Mouse (Mus musculus) ES-E14 (cell line): Measurements from ENCODE around the gene Ppp2r5a. TPM values are rescaled to one million over a fixed set of nuclear protein-coding genes. Genes with fewer than 3 reads are reported as not detected.

Source experiments
- DNase-seq: peaks from one replicate; pipeline ENCODE4 v3.0.0-alpha.2; 2013; ENCODE audit warnings: low read depth, low spot score
- H3K27ac ChIP-seq: 2 replicates; pipeline ENCODE4 v1.5.1; 2012; ENCODE audit warnings: low read depth, mild to moderate bottlenecking, low read length, moderate library complexity, mixed read lengths; ENCODE audit not compliant: poor library complexity, insufficient read depth, severe bottlenecking
- H3K36me3 ChIP-seq: 2 replicates; pipeline ENCODE4 v1.6.1; 2012; ENCODE audit warnings: mild to moderate bottlenecking, low read length, moderate library complexity, mixed read lengths; ENCODE audit not compliant: control insufficient read depth, poor library complexity, insufficient read depth, severe bottlenecking
- H3K4me1 ChIP-seq, 2 experiments: fragments of 150-350 bp in 1 of 2; sonication (generic) in 1 of 2; 2 replicates each; pipeline ENCODE4 v1.6.1; 2012; ENCODE audit warnings: low read length in 2 of 2, mild to moderate bottlenecking in 1 of 2, mixed read lengths in 1 of 2; ENCODE audit not compliant: control insufficient read depth in 2 of 2, insufficient read depth in 2 of 2, poor library complexity in 1 of 2
- H3K4me3 ChIP-seq, 2 experiments: fragments of 150-350 bp in 1 of 2; sonication (generic) in 1 of 2; 2 replicates each; pipeline ENCODE4 v1.5.1; 2012; ENCODE audit warnings: low read length in 2 of 2, low read depth in 1 of 2, mild to moderate bottlenecking in 1 of 2, mixed read lengths in 1 of 2; ENCODE audit not compliant: insufficient read depth in 1 of 2, poor library complexity in 1 of 2, severe bottlenecking in 1 of 2
- H3K9ac ChIP-seq: 2 replicates; pipeline ENCODE4 v1.6.1; 2012; ENCODE audit warnings: low read depth, mild to moderate bottlenecking, low read length, mixed read lengths; ENCODE audit not compliant: poor library complexity, insufficient read depth, severe bottlenecking
- H3K9me3 ChIP-seq: fragments of 150-350 bp; sonication (generic); 2 replicates; pipeline ENCODE4 v1.6.1; 2012; ENCODE audit warnings: low read depth, mild to moderate bottlenecking, low read length; ENCODE audit not compliant: control insufficient read depth, insufficient read depth
- CHD2 ChIP-seq: IDR thresholded peaks from 2 replicates; pipeline ENCODE4 v1.6.1; 2014; ENCODE audit warnings: mild to moderate bottlenecking, low read depth, low read length, inconsistent platforms
- HCFC1 ChIP-seq: IDR thresholded peaks from 2 replicates; pipeline ENCODE4 v1.6.1; 2012; ENCODE audit warnings: low read length, inconsistent platforms, borderline replicate concordance; ENCODE audit not compliant: insufficient read depth
- MAFK ChIP-seq: IDR thresholded peaks from 2 replicates; pipeline ENCODE4 v1.6.1; 2014; ENCODE audit warnings: mild to moderate bottlenecking, low read depth, low read length, inconsistent platforms; ENCODE audit not compliant: insufficient read depth
- ZC3H11A ChIP-seq: IDR thresholded peaks from 2 replicates; pipeline ENCODE4 v1.6.1; 2012; ENCODE audit warnings: low read depth, mild to moderate bottlenecking, inconsistent platforms, low read length, borderline replicate concordance
- ZNF384 ChIP-seq: IDR thresholded peaks from 2 replicates; pipeline ENCODE4 v1.6.1; 2012; ENCODE audit warnings: low read depth, low read length, inconsistent platforms
- in situ Hi-C, 2 experiments: fragments of 600-800 bp; cut with MboI; formaldehyde crosslinking; loops; one replicate each; pipeline ENCODE4 v1.15.1; 2025; ENCODE audit warnings: low sequenced_read_pairs in 2 of 2, inconsistent platforms in 1 of 2; ENCODE audit not compliant: unreplicated experiment in 2 of 2
- total RNA-seq: library from RNA; depleted of rRNA; stranded (reverse); fragments of 300-350 nt; gene quantifications from 2 replicates; pipeline ENCODE4 v1.2.3, GENCODE M21; 2012

Ppp2r5a gene
- total RNA-seq, 1 experiment: 47.3 TPM

GRCm38 (mm10) chr1:191396897-191397849 is 5.9 kb downstream of the Ppp2r5a start:
- Histone ChIP-seq H3K4me1 (peaks cover 0 to 2% of the 10 kb centered on the region in 2 experiments; a peak in 1 of 4 replicates), H3K36me3 (no peaks in the 10 kb centered on the region), H3K4me3 (peak overlapping the region; percentile 96 to 98), H3K9ac (peak overlapping the region; percentile 98), H3K27ac (peak overlapping the region; percentile 98), H3K9me3 (no peaks in the 10 kb centered on the region)
- TF ChIP-seq HCFC1 (peak; percentile 42; the same call in 1 of the 2 replicates), ZNF384 (no peak), CHD2 (peak; percentile 66; the same call in 1 of the 2 replicates)
- DNase-seq: peak; percentile 98
- in situ Hi-C loops: no loop called here

DNA sequence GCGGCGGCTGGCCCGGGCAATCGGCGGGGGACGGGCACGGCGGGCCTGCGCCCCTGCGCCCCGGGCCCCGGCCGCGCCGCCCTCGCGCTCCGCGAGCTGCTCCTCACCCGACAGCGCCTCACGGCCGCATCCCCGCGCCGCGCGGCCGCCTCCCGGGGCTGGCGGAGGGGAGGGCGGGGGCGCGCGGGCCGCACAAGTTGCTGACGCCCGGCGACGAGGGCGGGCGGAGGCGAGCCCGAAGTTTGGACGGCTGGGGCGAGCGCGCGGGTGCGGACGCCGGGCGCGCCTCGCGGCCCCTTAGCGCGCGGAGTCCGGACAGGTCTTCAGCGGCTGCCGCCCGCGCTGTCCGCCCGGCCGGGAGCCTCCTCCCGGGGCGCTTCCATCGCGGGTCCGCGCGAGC is 6.6 kb downstream of the Ppp2r5a start:
- Histone ChIP-seq H3K4me3 (peak overlapping the region; percentile 75 to 96), H3K4me1 (peaks cover 0 to 2% of the 10 kb centered on the region in 2 experiments; a peak in 1 of 4 replicates), H3K27ac (peak overlapping the region; percentile 68), H3K9ac (peak overlapping the region; percentile 71), H3K9me3 (no peaks in the 10 kb centered on the region), H3K36me3 (no peaks in the 10 kb centered on the region)
- TF ChIP-seq MAFK (no peak), HCFC1 (no peak; the same call in 1 of the 2 replicates), ZNF384 (no peak), ZC3H11A (no peak), CHD2 (no peak)
- peak; percentile 43 for DNase-seq
- in situ Hi-C loops: no loop called here

DNA sequence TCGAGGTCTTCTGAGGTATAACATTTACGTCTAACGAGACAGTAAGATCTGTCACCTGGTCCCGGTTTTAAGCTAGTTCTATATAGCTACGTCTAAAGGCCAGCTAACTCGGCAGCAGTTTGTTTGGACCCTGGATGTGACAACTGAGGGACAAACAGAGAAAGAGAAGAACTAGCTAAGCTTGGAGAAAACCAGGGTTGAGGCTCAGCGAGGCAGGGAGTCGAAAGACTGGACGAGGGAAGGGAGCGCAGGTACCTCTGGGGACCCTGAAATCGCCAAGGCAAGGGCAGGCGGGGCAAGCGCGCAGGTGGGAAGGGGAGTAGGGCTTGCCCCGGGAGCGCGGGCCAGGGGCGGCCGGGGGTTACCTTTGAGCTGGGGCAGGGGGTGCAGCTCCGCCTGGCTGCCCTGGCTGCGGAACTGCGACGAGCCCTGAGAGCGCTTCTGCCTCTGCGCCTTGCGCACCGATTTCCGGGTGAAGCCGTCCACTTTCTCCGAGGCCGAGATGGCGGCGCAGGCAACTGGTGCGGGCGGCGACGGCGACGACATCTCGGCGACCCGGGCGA is 7.1 kb downstream of the Ppp2r5a start:
- peak overlapping the region; percentile 68 to 75 for H3K4me3 ChIP-seq
- H3K36me3 ChIP-seq: no peaks in the 10 kb centered on the region
- in situ Hi-C loops: no loop called here
- no peak for TF ChIP-seq ZC3H11A
- no peak for TF ChIP-seq CHD2
- TF ChIP-seq ZNF384: no peak
- no peak for TF ChIP-seq HCFC1
- TF ChIP-seq MAFK: no peak
- peak overlapping the region; percentile 71 for H3K9ac ChIP-seq
- H3K9me3 ChIP-seq: no peaks in the 10 kb centered on the region
- peak; percentile 55 for DNase-seq
- peak overlapping the region; percentile 68 for H3K27ac ChIP-seq
- H3K4me1 ChIP-seq: peaks cover 0 to 2% of the 10 kb centered on the region in 2 experiments; a peak in 1 of 4 replicates

GRCm38 (mm10) chr1:191395200-191395599 is 7.9 kb downstream of the Ppp2r5a start:
- Histone ChIP-seq H3K36me3 (no peaks in the 10 kb centered on the region), H3K27ac (no peak overlapping the region), H3K9me3 (no peaks in the 10 kb centered on the region), H3K4me3 (peak overlapping the region; percentile 68 to 75; a peak in 3 of 4 replicates), H3K9ac (no peak overlapping the region), H3K4me1 (peaks cover 0 to 2% of the 10 kb centered on the region in 2 experiments; a peak in 1 of 4 replicates)
- in situ Hi-C loops: no loop called here
- no peak for DNase-seq
- TF ChIP-seq ZNF384: no peak
- TF ChIP-seq MAFK: no peak
- TF ChIP-seq ZC3H11A: no peak
- TF ChIP-seq CHD2: no peak
- no peak for TF ChIP-seq HCFC1
